Mouse (Mus musculus): Measurements from ENCODE around the gene C2cd2. TPM values are rescaled to one million over a fixed set of nuclear protein-coding genes. Genes with fewer than 3 reads are reported as not detected.

The C2cd2 gene
- total RNA-seq, 2 experiments from 2014 or later = 27.0 to 29.6 TPM

DNA sequence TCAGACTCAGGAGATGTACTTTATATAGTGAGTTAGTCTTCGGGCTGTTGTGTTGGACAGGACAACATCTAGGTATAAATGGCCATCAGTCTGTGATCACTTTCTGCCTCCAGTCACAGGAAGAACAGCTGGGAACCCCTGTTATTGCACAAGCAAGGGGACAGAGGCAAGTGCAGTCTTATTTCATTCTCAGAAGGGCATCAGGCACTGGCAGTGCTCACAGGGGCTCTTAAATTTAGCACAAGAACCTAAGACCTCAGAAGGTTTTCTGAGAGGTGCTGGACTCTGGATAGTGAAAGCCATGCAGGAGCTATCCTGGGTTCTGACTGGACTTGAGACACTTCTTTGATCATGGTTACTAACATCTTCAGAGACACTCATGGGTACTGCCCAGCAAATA is 78.7 kb downstream of the C2cd2 start:
- no peak for DNase-seq

DNA sequence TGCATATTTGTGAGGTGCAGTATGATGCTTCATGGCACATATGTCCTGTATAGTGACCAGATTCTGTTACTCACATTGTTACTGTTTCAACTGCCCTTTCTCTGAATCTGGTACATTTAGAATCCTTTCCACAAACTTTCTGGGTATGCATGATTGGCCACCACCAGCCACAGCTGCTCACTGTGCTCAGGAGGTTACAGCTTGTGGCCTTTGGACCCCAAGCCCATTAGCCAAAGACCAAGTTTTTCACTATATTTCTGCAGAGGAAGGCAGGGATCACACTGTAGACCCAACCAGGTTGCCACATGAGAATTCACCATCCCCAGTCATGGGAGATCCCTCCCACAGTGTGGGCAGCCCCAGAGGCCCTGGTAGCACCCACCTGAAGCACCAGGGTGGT is 79.5 kb downstream of the C2cd2 start:
- no peak for DNase-seq

DNA sequence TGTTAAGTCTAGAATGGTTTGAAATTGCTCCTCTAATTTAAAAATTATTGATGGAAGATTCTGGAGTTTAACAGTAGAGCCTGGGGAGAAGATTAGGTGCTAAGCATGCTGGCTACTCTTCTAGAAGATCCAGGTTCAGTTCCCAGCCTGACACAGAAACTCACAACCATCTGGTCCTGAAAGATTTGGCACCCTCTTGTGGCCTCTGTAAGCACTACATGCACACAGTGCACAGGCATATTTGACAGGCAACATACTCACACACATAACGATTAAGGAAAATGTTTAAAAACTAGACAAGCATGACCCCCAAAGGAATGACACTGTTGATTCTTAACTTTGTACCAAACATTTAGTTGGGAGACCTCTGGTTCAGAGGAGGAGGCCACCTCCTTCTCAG is 83.3 kb downstream of the C2cd2 start:
- DNase-seq = peak; percentile 40 to 74

DNA sequence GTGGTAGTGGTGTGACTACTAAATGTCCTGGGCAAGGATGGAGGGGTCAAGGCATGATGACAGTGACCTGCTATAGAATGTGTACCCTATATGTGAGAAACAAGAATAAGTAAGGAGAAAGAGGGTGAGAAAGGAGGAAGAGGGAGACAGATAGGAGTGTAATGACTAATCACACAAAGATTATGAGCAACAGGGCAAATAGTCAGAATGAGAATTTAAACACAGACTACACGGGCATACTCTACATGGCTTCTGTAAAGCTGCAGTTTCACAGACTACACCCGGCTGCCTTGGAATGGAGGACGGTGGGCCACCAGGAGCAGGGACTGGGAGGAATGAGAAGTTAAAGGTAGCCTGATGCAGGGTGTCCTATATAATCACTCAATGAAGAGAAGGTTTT is 84.9 kb downstream of the C2cd2 start:
- no peak for DNase-seq

DNA sequence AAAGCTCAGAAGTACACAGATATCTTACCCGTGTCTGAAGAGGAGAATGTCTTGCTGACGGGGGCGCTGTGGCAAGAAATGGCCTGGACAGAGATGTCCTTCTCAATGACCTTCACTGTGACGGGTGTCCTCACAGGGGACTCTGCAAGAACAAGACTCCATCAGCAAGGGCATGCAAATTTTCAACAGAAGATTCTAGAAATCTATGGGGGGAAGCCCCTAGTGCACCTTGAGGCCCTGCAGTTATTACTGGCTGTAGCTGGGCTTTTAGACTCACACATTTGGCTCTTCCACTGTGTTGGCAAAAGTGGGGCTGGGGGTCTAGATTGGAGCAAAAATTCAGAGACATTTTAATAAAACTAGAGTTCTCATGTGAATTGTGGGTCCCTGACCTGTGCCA is 87.3 kb downstream of the C2cd2 start:
- no peak for DNase-seq

DNA sequence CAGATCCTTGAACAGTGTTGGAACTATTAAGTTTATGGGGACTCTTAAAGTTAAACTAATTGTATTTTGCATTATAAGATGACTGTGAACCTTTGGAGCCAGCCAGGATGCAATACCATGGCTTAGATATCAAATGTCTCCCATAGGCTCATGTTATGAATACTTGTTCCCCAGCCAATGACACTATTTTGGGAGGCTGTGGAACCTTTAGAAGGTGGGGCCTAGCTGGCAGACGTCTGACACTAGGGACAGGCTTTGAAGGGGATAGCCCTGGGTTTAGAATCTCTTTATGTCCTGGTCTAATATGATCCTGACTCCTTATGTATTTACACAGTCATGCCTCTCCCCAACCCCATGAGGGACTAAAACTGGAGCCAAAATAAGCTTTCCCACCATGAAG is 88.0 kb downstream of the C2cd2 start:
- no peak for DNase-seq

DNA sequence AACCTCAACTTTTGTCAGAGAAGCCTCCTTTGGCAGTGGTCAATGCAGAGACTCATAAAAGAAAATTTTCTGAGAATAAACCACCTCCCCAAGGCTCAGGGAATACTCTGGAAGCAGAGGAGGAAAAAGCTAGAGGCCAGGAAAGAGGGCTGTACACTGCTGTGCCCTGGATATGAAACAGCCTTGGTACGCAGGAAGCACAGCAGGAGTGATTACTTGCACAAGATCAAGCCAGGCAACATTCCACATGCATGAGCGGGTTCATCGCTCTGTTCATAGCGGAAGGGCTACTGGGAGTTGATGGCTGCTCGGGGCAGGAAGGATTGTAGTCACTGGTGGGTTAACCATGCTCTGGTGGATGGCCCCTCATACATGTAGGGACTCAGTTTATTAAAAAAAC is 89.7 kb downstream of the C2cd2 start:
- no peak for DNase-seq

DNA sequence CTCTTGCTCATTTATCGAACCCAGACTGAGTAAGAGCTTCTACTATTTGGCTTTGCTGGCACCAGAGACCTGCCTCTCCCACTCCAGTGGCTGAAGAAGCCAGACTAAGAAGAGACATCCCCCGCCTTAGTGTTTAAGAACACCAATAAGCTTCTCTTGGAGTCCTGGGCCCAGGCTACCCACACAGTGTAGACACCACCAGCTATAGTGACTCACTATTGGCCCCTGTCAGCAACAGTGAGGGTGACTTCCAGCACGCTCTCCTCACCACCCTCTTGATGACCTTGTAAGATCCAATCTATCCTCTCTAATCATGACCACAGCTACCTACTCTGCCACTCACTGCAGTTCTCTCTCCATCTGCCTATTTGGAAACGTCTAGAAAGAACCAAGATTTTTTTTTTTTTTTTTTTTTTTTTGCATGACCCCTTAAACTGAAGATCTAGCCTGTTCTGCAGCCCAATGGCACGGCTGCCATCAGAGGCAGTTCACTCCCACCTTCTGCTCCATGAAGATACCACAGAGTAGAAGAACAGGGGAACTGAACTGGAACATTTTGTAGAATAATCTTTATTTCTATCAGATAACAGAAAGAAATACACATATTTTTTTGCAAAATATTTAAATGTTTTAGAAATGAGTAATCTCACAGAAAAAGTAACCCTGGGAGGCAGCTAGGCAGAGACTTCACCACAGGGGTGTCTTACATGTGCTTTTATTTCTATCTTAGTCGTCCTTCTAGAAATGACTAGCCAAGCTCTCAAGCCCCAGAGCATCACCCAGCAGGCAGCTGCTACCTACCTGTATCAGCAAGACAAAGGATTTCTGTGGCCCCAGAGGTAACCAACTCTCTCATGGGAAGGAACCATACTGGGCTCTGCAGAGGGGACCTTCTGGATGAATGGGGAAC is 93.0 kb downstream of the C2cd2 start:
- no peak for DNase-seq

DNA sequence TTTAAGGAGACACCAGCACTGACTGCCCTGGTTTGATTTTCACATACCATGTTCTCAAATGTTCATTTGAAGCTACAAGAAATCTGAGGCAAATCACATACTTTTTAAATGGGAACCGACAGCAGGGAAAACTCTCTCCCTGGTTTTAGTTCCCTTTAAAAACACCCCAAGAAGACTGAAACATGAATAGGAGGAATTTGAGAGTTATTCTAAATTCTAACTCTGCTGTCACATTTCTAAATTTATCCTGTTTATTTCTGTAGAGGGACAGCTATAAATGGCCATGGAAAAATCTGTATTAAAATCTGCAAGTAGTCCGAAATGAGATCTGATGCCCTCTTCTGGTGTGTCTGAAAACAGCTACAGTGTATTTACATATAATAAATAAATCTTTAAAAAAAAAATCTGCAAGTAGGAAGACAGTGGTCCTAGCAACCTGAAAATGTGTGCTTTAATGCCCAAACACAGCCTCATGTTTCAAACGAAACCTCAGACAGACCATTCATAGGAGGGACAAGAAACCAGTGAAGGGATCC is 98.4 kb downstream of the C2cd2 start:
- DNase-seq = no peak

DNA sequence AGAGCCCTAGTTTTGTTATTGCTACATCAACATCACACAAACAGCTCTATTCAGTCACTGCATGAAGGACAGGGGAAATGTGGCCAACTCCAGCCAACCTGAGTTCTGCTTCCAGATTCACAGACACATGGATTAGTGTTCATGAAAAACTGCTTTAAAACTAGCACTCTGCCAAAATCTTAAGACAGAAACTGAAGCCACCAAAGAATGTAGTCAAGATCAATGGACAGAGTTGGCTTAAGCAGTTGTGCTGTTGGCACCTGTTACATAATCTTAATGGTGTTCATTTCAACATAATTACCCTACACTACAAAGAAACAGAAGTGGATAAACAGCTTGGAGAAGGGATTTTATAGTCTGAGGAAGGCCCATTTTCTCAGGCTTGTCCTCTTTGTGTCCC is 106.3 kb downstream of the C2cd2 start:
- DNase-seq = no peak

DNA sequence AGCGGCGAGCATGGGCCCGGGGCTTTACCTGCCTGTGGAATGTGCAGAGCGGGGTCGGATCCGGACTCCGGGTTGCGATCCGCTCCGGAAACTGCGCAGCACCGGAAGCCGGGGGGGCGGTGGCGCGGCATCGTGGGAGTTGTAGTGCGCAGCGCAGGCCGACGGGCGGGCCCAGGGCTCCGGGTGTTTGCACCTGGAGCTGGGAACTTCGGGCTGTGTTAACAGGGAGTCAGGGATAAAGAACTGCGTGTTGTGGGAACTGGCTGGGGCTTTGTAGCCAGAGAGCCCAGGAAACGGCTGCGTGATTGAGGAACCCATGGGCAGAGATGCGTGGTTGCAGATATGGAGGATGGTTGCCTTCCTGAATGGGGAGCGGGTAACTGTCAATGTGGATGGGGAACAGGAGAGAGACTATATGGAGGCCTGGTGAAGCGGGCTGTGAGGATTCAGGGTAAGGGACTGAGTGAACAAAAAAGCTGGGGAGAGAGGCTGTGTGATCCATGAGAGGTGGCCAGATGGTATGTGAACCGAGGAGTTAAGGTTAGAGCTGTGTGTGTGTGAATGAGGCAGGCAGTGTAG is 110.6 kb downstream of the C2cd2 start, which contains the start of gene Prdm15:
Gene Prdm15 (minus strand): TSS at position 110 of the 579 bp plus-strand sequence.
- peak; percentile 91 to 93 for DNase-seq

DNA sequence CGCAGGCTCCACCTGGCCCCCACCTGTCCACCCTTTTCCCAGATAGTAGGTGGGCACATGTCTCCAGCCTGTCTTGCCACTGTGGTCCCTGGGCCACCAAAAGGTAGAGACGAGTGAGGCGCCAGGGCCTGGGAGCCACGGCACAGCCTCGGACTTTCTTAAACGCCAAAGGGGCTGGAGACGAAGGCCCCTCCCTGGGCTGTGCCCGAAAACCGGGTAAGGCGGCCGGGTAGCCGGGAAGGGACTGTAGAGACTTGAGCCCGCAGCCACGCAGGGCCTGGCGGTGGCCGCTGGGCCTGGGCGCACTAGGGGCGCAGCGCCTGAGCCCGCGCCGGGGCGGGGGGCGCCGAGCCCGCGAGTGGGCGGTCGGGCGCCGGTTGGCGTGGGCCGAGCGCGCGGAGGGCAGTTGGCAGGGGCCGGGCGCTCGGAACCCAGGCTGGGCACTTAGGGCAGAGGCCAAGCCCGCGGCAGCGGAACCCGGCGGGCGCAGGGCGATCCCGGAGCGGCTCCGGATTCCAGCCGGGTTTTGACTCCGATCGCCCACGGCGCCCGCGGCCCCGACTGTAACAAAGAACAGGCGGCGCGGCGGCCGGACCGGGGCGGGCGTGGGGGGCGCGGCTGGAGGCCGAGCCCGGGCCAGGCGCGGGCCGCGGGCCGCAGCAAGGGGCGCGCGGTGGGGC is 111.2 kb downstream of the C2cd2 start:
- peak; percentile 89 to 90 for DNase-seq

DNA sequence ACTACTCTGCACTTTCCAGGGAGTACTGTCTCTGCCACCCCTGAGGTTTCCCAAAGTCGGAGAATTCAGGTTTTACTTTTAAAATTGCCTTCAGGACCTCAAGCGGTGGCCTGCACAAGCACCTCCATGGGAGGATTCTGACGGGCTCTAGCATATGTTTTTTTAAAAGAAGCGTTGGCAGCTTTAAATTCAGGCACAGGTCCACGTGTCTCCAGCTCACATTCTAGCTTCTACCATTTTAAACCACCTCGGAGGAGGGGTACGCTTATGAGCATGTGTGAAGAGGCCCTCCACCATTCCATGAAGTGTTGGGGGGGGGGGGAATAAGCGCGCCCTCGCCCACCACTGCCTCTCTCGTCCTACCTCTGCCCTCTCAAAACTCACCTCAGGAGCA is 111.7 kb downstream of the C2cd2 start:
- no peak for DNase-seq

DNA sequence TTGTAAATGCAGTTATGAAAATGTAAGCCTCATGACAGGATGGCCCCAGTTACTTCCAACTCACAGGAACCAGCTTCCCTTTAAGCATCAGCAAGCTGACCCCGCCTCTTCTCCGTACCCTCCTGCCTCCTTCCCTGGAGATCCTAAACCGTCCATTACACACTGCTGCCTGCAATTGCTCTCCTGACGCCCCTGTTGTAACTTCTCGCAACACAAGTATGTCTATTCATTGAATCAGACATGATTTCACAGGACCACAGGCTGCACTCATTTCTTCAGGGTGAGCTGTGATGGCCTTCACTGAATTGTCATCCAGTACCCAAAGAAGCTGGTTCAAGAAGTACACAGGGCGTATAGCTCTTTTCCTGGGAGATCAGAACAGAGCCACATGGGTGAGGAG is 113.6 kb downstream of the C2cd2 start:
- no peak for DNase-seq

DNA sequence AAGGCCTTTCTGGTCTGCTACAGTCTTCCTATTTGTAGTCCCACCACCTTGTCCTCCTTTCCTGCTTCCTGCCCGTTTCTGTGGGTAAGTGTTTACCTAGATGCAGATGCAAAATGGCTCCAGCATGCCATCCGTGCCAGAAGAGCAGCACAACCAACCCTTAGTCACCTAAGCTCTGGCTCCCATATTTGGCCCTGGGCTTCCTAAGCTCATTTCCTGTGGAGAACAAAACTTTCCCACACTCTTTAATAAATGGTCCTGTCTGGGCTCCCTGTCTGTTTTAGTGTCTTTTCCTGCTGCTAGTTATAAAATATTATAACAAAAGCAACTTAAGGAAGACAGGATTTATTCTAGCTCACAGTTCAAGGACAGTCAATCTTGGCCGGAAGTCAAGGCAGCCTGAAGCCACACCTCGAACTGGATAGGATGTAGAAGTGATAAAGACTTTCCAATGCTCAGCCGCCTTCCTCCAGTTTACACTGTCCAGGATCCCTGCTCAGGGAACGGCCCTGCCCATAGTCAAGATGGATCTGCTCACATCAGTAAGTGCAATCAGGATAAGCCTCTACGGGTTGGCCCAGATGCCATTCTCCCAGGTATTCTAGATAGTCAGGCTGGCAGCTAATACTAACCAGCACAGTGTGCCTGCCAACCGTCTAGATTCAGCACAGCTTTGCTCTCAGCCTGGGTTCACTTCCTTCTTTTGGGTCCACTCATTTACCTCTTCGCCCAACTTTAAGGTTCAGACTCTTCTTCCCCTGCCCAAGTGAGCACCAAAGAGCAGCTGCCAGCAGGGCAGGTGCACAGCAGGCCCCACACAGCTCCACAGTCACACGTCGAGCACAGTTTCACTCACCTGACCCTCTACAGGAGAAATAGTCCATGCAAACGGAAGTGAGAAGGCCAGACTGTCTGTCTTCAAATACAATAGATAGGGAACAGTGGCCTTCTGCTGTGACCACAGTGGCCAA is 117.1 kb downstream of the C2cd2 start:
- peak in 1 of 2 experiments; percentile 23 for DNase-seq

DNA sequence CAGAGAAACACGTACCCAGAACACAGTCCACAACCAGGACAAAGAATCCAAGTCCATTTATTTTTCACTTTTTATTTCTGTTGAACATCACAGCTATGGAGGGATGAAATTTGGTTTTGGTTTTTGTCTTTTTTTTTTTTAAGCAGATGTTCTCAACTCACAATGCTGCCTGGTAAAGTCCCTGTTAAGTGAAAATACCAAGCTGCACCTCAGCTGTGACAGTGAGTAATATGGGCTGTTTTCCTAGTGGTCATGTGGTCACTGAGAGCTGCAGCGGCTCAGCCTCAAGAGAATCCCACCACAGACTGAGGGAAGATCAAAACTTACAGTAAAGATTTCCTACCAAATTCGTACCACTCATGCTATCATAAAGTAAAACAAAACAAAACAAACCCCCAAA is 130.2 kb downstream of the C2cd2 start:
- no peak for DNase-seq

DNA sequence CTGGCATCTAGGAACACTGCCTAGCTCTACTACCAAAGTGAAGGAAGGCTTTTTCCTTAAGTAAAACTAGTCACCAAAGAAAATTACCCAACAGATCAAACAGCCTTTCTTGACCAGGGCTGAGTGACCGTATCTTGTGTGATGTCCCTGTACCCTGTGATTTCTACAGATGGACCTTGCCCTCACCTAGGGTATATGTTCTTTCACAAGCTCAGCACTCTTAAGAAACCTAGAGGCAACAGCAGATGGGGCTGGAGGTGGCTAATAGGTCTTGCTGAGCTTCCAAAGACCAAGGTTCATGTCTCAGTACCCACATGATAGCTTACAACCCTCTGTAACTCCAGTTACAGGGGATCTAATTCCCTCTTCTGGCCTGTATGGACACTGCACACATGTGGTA is 134.2 kb downstream of the C2cd2 start:
- DNase-seq = no peak

DNA sequence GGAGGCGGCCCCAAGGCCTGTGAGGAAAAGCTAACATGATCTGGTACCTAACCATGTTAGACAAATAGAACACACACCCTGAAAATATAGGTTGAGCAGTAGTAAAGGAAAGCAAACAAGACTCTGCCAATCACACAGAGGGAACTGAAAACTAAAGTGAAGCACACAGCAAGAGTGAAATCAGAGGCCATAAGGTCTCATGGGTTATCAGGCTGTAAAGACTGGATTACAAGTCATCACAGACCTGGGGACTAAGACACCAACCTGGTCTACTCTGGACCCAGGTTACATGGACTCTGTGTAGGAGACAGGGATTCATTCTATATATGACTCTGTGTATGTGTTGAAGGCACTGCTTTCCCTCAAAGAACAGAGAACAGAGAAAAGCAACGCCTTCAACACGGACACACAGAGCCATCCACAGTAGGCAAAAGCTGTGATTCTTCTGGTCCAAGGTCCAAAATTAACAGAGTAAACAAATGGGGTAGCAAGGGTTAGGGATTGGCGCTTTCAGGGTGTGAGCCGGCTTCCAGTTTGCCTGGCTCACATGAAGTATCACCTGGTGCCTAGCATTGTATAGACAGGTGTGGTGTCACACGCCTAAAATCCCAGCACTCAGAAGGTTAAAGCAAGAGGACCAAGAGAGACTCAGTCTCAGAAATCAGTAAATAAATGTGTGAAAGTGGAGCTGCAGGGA is 138.9 kb downstream of the C2cd2 start:
- DNase-seq = no peak

DNA sequence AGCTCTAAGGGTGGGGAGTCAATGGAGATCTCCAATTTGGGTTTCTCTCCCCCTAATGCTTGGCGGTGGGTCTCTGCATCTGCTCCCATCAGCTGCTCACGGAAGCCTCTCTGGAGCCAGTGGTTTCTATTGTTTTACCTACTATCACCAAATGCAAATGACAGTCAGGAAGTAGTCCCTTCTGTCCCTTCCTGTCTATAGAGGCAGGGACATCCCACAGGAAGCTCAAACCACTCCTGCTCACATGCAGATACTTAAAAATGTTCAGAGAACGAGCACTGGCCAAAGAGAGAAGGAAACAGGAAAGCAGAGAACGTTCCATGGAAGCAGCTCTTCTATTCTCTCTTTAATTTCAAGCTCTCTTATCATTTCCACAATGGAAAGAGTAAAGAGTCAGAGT is 142.9 kb downstream of the C2cd2 start:
- DNase-seq = peak in 1 of 2 experiments; percentile 5

DNA sequence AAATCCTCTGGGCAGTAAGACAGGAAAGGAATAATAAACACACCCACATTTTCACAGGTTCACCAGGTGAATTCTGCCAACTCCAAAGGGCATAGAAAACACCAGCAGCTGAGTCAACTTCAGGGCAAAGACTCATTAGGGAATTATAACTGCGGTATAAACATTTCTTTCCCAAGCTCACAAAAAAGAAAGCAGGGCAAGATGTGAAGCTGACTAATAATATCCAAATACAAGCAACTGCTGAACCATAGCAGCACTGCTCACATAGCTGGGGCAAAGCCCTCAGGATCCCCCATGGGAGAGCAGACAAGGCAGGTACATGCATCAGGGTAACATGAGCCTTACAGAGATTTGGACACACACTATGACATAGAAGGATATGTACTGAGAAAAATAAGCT is 145.0 kb downstream of the C2cd2 start:
- no peak for DNase-seq

DNA sequence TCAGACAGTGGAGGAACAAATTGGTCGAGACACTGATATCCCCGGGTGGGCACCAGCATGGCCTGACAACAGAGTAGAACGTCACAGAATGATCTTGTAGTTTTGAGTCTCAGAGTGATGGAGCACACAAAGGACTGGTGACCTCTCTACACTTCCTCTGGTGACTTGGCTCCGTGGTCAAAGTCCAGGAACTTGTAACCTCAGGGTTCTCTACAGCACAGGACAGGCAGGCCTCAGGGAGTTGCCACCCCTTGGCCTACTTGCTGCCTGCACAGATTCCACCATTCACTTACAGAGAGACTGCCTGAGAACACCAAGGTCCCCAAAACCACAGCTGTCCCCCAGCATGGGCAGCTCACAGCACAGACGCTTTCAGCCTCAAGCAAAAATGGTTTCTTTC is 147.1 kb downstream of the C2cd2 start:
- DNase-seq = no peak
